Mouse (Mus musculus) heart, adult 18-20 months (tissue): ENCODE measurements around the gene Ccdc61. TPM values are rescaled to one million over a fixed set of nuclear protein-coding genes. Genes with fewer than 3 reads are reported as not detected.
A peak's percentile ranks its signal among the peaks of the same experiment; 100 is the strongest.
"Not testable (repeated sequence)": the region's sequence is repeated elsewhere in the genome, so short reads cannot be mapped to it uniquely, and the experiment has no call there.

Experiments
- DNase-seq, 2 experiments: peaks; one replicate each; pipeline ENCODE4 v3.0.0; 2021 to 2022; ENCODE audit warnings: mixed read lengths in 1 of 2
- total RNA-seq, 2 experiments: library from RNA; stranded (reverse); gene quantifications; 2 replicates each; pipeline ENCODE4 v1.2.3; 2021

Gene Ccdc61
- total RNA-seq, 2 experiments from 2014 or later, result 8.8 to 10.2 TPM

- no peak for DNase-seq
These were observed 6.0 kb upstream of the Ccdc61 start for GRCm38 (mm10) chr7:18916254-18916653.

DNA sequence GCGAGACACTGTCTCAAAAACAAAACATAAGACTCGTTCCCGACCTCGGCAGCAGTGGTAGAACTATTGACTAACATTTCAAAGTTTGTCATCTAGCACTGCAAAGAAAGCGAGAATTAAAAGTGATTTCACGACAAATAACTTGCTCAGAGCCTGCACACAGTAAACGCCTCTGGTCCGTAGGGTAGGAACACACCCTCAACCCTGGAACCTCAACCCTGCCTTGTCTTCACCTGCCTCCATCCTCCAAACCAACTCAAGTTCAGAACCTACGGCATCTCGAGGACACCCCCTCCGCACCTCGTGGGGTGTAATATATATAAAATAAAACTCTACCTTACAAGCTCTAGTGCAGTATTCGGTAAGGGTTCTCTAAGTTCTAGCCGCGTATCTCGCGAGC lies 418 bp downstream of the Ccdc61 start:
- no peak for DNase-seq

GRCm38 (mm10) chr7:18904971-18905370 lies 5.2 kb downstream of the Ccdc61 start:
- DNase-seq, result no peak

DNA sequence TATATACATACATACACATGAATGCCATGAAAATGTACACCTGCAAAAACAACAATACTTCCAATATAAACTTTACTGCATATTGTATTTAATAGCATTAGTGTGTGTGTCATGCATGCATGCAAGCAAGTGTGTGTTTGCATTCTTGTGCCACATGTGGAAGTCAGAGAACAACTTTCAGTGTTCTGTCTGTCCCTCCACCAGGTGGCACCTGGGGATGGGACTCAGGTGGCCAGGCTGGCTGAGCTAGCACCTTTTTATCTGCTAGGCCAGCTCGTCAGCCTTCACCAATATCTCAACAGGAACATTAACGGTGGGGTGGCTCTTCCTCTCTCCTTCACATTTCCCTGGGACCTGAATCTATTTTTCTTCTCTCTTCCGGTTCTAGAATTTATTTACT lies 7.7 kb downstream of the Ccdc61 start:
- no peak for DNase-seq

GRCm38 (mm10) chr7:18900513-18900912 lies 9.7 kb downstream of the Ccdc61 start:
- DNase-seq, result no peak

GRCm38 (mm10) chr7:18896536-18896935 lies 13.7 kb downstream of the Ccdc61 start:
- peak in 1 of 2 experiments; percentile 65 for DNase-seq

DNA sequence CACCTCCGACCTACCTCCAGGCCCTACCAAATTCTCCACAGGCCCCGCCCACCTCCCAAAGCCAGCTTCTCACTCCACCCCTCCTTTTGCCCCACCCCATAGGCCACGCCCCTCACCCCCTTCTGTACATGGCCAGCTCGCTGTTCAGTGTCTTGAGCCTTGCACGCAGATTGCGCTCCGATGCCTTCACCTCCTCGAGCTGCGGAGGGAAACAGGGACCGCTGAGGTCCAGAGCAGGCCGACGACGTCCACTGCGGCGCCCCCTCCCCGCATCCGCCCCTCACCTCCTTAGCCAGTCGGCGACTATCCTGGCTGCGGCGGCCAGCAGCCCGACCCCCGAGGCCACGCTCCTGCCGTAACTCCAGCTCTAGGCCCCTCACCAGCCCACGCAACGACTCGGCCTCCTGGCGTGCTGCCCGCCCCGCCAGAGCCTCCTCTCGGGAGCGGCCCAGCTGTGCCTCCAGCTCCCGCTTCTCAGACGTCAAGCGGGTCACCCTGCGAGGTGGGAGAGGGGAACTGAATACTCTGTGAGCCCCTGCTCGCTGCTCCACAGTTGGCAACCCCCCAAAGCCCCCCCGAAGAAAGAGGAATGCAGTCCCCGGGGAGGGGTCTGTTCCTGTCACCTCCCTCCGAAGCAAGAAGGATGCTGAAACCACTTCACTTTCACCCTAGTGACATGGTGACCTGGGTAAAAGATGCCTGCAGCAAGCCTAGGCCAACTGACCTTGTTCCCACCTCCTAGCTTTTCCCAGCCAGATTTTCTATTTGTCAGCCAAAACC lies 16.4 kb downstream of the Ccdc61 start:
- DNase-seq, result peak; percentile 38 to 63

DNA sequence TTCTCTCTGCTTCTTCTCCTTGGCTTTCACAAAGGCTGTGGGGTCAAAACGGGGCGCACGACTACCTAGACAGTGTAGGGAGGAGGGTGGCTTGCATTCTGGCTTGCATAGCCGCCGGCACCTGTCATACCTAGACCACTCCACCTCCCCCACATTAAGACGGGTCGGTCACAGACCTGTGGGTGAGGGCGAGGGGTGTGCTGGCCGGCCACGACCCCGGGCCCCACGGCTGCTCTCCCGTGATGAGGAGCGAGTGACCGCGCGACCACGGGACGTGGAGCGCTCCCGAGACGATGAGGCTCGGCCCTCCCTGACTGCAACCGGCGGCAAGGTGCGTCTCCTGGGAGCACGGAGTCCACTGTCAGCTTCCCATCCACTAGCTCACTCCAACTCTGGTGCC lies 17.2 kb downstream of the Ccdc61 start:
- DNase-seq, result no peak

DNA sequence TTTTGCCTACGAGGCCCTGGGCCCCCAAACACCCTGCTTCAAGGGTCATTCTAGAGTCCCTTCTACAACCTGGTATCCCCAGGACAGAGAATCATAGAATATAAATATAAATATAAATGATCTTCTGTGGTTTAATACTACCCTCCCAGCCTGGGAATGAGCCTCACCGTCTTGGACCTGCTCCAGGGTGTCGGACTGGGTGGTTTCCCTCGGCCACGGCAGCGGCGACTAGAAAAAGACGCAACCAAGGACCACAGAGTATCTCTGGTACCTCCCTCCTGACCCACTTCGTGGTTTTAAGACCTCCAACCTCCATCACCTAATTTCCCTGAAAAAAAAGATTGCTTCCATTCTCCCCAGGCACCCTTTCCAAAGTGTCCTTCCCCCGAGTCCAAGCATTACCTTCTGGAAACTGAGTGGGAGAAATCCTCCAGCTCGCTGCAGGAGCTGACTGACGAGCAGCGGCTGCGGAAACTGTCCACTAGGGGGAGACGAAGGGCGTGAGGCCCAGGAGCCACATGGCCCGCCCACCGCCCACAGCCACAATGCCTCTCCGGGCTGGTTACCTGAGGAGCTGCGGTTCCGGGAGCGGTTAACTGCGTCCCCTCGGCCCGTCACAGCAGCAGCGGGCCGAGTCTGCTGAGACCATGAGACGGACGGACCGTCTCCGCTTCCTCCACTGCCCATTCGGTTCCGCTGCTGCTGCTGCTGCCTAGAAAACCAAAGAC lies 18.2 kb downstream of the Ccdc61 start:
- DNase-seq, result peak; percentile 85 to 89

DNA sequence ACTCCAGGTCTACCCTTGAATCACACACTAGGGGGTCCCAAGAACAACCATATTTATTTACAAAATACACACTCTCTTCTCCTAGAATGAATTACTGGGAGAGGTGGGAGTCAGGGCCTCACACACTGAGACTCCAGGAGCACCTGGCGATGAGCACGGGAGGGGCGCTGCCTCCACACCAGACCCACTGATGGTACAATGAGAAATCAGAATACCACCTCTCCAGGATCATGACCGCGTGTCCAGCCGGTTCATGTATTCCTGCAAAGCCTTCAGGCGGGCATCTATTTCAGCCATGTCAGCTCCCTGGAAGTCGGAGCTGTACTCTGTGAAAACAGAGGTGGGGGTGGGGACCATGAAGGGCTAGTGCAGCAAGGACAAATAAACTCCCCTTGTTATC lies 19.4 kb downstream of the Ccdc61 start:
- no peak for DNase-seq

DNA sequence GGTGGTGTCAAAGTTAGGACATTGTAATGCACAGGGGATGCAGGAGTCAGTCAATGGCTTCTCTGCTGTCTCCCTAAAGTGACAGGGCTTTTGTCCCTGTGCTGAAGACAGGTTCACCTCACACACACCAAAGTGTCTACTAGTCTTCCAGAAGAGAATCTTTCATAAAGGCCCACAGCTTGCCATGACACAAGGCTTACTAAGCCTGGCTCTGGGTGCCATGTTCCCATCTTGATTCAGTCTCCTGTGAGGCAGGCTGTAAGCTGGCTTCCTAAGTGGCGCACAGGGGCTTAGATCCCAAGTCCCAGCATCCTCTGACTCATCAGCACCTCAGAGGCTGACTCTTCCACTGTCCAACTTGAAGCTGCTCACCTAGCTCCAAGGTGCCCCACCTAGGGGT lies 23.3 kb downstream of the Ccdc61 start:
- DNase-seq, result no peak

DNA sequence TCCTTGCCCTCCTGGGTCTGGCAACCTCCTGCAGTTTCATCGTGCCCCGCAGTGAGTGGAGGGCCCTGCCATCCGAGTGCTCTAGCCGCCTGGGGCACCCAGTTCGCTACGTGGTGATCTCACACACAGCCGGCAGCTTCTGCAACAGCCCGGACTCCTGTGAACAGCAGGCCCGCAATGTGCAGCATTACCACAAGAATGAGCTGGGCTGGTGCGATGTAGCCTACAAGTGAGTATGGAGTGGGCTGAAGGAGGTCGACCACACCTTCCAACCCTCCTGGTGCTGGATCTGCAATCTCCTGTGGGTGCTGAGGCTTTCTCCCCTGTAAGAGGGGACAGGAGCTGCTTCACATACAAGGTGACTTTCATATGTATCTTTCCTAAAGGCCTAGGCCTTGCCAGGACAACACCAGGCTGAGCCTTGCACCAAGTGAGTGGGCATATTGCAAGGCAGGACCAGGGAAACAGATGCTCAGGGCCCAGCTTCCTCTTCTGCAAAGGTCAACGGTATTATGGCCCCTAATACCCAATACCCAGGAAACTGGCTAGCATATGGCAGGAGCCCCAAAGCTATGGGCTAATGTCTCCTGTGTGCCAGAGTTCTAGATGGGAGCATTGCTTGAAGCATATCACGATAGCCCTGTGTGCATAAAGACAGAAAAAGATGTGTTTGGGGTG lies 25.3 kb downstream of the Ccdc61 start:
- DNase-seq, result no peak

DNA sequence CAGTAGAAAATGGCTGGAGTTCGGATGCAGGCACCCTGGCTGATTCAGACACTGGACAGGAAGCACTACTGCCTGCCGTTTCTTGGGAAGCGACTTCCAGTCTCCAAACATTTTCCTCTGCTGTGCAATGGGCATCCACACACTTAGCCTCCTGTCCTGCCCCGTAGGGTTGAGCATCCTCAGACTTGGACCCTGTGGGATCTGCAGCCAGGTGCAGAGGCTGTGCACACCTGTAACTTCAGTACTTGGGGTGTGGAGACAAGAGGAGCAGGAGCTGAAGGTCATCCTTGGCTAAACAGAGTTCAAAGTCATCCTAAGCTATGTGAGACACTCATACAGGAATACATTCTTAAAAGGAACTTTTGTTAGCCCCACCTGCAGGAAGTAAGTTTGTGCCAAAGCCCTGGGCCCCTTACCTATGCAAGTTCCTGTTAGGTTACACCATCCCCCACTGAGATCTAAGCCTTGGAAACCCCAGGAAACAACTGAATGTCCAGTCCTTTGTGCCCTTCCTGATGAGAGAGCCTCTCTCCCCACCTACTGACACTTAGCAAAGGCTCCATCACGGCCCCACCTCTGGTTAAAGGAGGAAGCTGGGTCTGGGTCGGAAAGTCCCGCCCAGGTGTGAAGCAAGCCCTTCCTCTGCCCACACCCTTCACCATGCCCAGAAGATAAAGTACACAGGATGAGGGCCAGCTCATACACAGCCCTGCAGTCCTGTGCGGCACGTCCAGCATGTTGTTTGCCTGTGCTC lies 26.0 kb downstream of the Ccdc61 start:
- DNase-seq, result peak in 1 of 2 experiments; percentile 46

GRCm38 (mm10) chr7:18878691-18879090 lies 31.5 kb downstream of the Ccdc61 start:
- no peak for DNase-seq

- no peak for DNase-seq
These were observed 34.8 kb downstream of the Ccdc61 start for GRCm38 (mm10) chr7:18875372-18875771.

DNA sequence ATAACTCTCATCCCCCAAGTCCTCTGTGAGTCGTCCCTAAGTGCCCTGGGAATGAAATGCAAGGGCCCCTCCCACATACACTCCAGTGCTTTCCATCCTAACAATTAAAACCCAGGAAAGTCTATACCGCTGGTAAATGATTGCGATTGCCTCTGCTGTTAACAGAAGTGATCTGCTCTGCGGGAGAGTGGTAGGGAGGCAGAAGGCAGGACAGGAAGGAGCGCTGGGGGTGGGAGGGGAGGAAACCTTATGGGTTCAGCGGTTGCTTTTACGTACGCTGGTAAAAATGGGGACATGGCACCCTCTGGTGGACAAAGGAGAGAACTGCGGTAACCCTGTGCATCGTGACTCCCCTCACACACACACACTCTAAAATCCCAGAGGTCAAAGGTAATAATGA lies 37.0 kb downstream of the Ccdc61 start:
- peak; percentile 77 to 87 for DNase-seq

- DNase-seq, result no peak
These were observed 37.4 kb downstream of the Ccdc61 start for GRCm38 (mm10) chr7:18872816-18873215.

GRCm38 (mm10) chr7:18872014-18872802 lies 38.0 kb downstream of the Ccdc61 start:
- DNase-seq, result no peak

- not testable (repeated sequence) for DNase-seq
These were observed 39.2 kb downstream of the Ccdc61 start, which contains the start of gene Pglyrp1 for GRCm38 (mm10) chr7:18871031-18871430. Gene Pglyrp1, plus strand, starts transcription at chr7:18871331.

- DNase-seq, result no peak
These were observed 41.7 kb downstream of the Ccdc61 start for GRCm38 (mm10) chr7:18868491-18868890.

DNA sequence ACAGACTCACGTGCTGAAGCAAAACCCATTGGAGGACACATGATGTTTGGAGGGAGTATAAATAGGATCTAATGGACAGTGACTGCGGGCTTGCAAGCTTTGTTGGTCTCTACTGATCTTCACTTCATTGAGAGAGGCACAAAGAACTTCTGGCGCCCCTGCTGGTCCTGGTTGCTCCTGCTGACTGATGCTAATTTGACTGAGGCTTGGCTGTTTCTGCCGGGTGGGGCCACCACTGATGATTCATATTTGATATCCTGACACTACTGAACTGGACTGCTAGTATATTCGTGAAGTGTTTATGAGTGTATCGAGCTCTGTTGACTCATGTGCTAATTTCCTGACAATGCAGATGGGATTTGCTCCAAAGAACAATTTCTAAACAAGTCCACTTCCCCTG lies 47.4 kb downstream of the Ccdc61 start:
- DNase-seq, result no peak
